Mouse (Mus musculus): ENCODE data around the gene Acaca. TPM values are rescaled to one million over a fixed set of nuclear protein-coding genes. Genes with fewer than 3 reads are reported as not detected.
A peak's percentile ranks its signal among the peaks of the same experiment; 100 is the strongest.

Gene Acaca
- polyA plus RNA-seq, 1 experiment from 2014 or later, result 31.4 TPM

DNA sequence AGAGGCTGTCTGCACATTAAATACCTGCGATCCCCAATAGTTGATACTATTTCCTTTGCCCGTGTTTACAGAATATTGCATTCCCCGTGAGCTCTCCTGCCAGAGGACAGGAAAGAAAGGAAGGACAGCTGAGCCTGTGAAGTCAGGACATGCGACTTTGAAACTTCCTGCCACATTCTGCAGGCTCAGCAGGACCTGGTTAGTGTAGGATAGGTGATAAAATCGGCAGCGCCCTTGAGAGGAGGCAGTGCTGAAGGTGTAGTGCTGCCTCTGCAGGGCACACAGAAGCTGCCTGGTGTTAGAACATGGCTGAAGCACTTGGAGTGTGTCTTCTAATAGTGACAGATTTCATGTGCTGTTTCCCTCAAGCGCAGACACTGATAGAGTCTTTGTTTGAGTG lies 264.1 kb downstream of the Acaca start:
- Histone ChIP-seq H3K4me3 (ENCODE audit: low read depth, low read length) (no peak overlapping the region), H3K4me1 (ENCODE audit: control insufficient read depth, insufficient read depth, low read length) (peaks cover 6% of the 10 kb centered on the region; the same call in 1 of the 2 replicates), H3K27ac (ENCODE audit: low read length) (no peak overlapping the region), H3K4me2 (ENCODE audit: low read length) (no peak overlapping the region), H3K27me3 (ENCODE audit: control insufficient read depth, insufficient read depth, low read depth, low read length) (no peaks in the 10 kb centered on the region), H3K9me3 (replicated peaks; ENCODE audit: control insufficient read depth, low read length, poor library complexity, severe bottlenecking) (no peaks in the 10 kb centered on the region), H3K9ac (ENCODE audit: low read depth, low read length) (no peak overlapping the region), H3K36me3 (ENCODE audit: control insufficient read depth, insufficient read depth, low read length) (no peaks in the 10 kb centered on the region; the same call in 1 of the 2 replicates)
- WGBS, result 81% methylated on average over 7 of the region's 7 CpGs
- no peak for ATAC-seq

- ATAC-seq, result no peak
- H3K9ac ChIP-seq (ENCODE audit: low read depth, low read length), result no peak overlapping the region
- H3K9me3 ChIP-seq (replicated peaks; ENCODE audit: control insufficient read depth, low read length, poor library complexity, severe bottlenecking), result no peaks in the 10 kb centered on the region
- H3K4me1 ChIP-seq (ENCODE audit: control insufficient read depth, insufficient read depth, low read length), result peaks cover 3% of the 10 kb centered on the region; the same call in 1 of the 2 replicates
- H3K4me2 ChIP-seq (ENCODE audit: low read length), result no peak overlapping the region
- H3K4me3 ChIP-seq (ENCODE audit: low read depth, low read length), result no peak overlapping the region
- H3K36me3 ChIP-seq (ENCODE audit: control insufficient read depth, insufficient read depth, low read length), result peaks cover 2% of the 10 kb centered on the region; the same call in 1 of the 2 replicates
- H3K27me3 ChIP-seq (ENCODE audit: control insufficient read depth, insufficient read depth, low read depth, low read length), result no peaks in the 10 kb centered on the region
- no peak overlapping the region for H3K27ac ChIP-seq (ENCODE audit: low read length)
- 67% methylated on average over 1 of the region's 1 CpGs for WGBS
Observed at GRCm38 (mm10) chr11:84395010-84395409, 265.5 kb downstream of the Acaca start.

GRCm38 (mm10) chr11:84406733-84407132 lies 277.3 kb downstream of the Acaca start:
- H3K9ac ChIP-seq (ENCODE audit: low read depth, low read length), result no peak overlapping the region
- no peak overlapping the region for H3K4me3 ChIP-seq (ENCODE audit: low read depth, low read length)
- no peaks in the 10 kb centered on the region for H3K9me3 ChIP-seq (replicated peaks; ENCODE audit: control insufficient read depth, low read length, poor library complexity, severe bottlenecking)
- 95% methylated on average over 4 of the region's 4 CpGs for WGBS
- no peak for ATAC-seq
- no peaks in the 10 kb centered on the region for H3K36me3 ChIP-seq (ENCODE audit: control insufficient read depth, insufficient read depth, low read length)
- no peak overlapping the region for H3K4me2 ChIP-seq (ENCODE audit: low read length)
- no peaks in the 10 kb centered on the region for H3K27me3 ChIP-seq (ENCODE audit: control insufficient read depth, insufficient read depth, low read depth, low read length)
- H3K4me1 ChIP-seq (ENCODE audit: control insufficient read depth, insufficient read depth, low read length), result peaks cover 7% of the 10 kb centered on the region; the same call in 1 of the 2 replicates
- no peak overlapping the region for H3K27ac ChIP-seq (ENCODE audit: low read length)

DNA sequence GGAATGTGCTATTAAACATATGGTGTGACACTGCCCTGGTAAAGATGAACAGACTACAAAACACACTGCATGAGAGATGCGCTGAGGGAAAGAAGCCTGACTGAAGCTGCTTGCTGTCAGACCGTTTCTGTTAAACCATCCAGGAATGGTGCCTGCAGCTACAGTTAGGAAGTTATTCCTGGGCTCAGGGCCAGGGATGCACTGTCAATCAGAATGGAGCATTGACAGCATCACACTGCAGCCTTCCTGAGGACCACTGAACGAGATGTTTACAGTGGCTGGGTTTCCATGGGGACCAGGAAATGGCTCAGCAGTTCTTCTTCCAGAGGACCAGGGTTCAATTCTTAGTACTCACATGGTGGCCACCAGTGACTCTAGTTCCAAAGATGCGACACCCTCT lies 280.9 kb downstream of the Acaca start:
- H3K9ac ChIP-seq (ENCODE audit: low read depth, low read length), result no peak overlapping the region
- H3K27ac ChIP-seq (ENCODE audit: low read length), result no peak overlapping the region

DNA sequence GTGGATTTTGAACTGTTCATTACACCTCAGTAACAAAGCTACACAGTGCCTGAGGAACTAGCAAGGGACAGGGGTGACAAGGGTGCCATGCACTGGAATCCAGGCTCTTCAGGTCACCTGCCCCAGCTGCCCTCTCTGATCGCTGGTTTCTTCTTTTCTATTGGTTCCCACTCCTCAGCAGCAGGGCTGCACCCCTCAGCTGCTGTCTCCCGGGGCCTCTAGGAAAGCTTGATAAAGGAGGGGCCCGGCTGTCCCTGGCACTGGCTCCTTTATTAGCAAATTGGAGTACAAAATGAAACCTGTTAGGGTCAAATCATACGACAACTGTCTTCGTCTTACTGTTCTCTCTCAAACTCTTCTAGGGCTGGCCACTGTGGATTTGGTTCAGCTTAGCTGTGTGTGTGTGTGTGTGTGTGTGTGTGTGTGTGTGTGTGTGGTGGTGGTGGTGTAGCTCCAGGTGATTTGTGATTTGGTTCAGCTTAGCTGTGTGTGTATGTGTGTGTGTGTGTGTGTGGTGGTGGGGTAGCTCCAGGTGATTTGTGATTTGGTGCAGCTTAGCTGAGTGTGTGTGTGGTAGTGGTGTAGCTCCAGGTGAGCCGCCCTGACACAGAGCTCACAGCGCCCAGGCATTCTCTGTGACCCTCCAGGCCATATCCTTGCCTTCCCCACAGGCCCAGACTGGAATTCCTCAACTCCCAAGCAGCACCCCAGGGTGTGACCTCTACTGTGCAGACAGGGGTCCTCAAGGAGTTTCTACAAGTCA lies 281.6 kb downstream of the Acaca start:
- Histone ChIP-seq H3K4me1 (ENCODE audit: control insufficient read depth, insufficient read depth, low read length) (peaks cover 22% of the 10 kb centered on the region), H3K9ac (ENCODE audit: low read depth, low read length) (no peak overlapping the region), H3K27me3 (ENCODE audit: control insufficient read depth, insufficient read depth, low read depth, low read length) (no peaks in the 10 kb centered on the region), H3K27ac (ENCODE audit: low read length) (0 out of 2 replicates have a peak overlapping the region, but pooled peaks have one; percentile 43), H3K9me3 (replicated peaks; ENCODE audit: control insufficient read depth, low read length, poor library complexity, severe bottlenecking) (no peaks in the 10 kb centered on the region), H3K4me2 (ENCODE audit: low read length) (no peak overlapping the region), H3K4me3 (ENCODE audit: low read depth, low read length) (no peak overlapping the region), H3K36me3 (ENCODE audit: control insufficient read depth, insufficient read depth, low read length) (no peaks in the 10 kb centered on the region)
- 61% methylated on average over 7 of the region's 7 CpGs for WGBS
- ATAC-seq, result peak; percentile 34; the same call in 1 of the 2 replicates

More for the DNA sequence above, 280.9 kb downstream of the Acaca start:
- Histone ChIP-seq H3K4me2 (ENCODE audit: low read length) (no peak overlapping the region), H3K9me3 (replicated peaks; ENCODE audit: control insufficient read depth, low read length, poor library complexity, severe bottlenecking) (no peaks in the 10 kb centered on the region), H3K36me3 (ENCODE audit: control insufficient read depth, insufficient read depth, low read length) (no peaks in the 10 kb centered on the region), H3K27me3 (ENCODE audit: control insufficient read depth, insufficient read depth, low read depth, low read length) (no peaks in the 10 kb centered on the region), H3K4me3 (ENCODE audit: low read depth, low read length) (no peak overlapping the region), H3K4me1 (ENCODE audit: control insufficient read depth, insufficient read depth, low read length) (peaks cover 22% of the 10 kb centered on the region)
- ATAC-seq, result peak; percentile 37; the same call in 1 of the 2 replicates
- 47% methylated on average over 4 of the region's 4 CpGs for WGBS

- Histone ChIP-seq H3K4me2 (ENCODE audit: low read length) (no peak overlapping the region), H3K9me3 (replicated peaks; ENCODE audit: control insufficient read depth, low read length, poor library complexity, severe bottlenecking) (no peaks in the 10 kb centered on the region), H3K27ac (ENCODE audit: low read length) (peak overlapping the region; percentile 43; the same call in 1 of the 2 replicates), H3K4me1 (ENCODE audit: control insufficient read depth, insufficient read depth, low read length) (peaks cover 22% of the 10 kb centered on the region), H3K4me3 (ENCODE audit: low read depth, low read length) (no peak overlapping the region), H3K9ac (ENCODE audit: low read depth, low read length) (no peak overlapping the region), H3K27me3 (ENCODE audit: control insufficient read depth, insufficient read depth, low read depth, low read length) (no peaks in the 10 kb centered on the region), H3K36me3 (ENCODE audit: control insufficient read depth, insufficient read depth, low read length) (no peaks in the 10 kb centered on the region)
- ATAC-seq, result no peak
- 61% methylated on average over 7 of the region's 7 CpGs for WGBS
Observed at GRCm38 (mm10) chr11:84411642-84412018, 282.2 kb downstream of the Acaca start.

GRCm38 (mm10) chr11:84412201-84412934 lies 282.9 kb downstream of the Acaca start:
- peak; percentile 43 for ATAC-seq
- no peaks in the 10 kb centered on the region for H3K36me3 ChIP-seq (ENCODE audit: control insufficient read depth, insufficient read depth, low read length)
- peaks cover 22% of the 10 kb centered on the region for H3K4me1 ChIP-seq (ENCODE audit: control insufficient read depth, insufficient read depth, low read length)
- H3K9ac ChIP-seq (ENCODE audit: low read depth, low read length), result no peak overlapping the region
- no peaks in the 10 kb centered on the region for H3K27me3 ChIP-seq (ENCODE audit: control insufficient read depth, insufficient read depth, low read depth, low read length)
- no peaks in the 10 kb centered on the region for H3K9me3 ChIP-seq (replicated peaks; ENCODE audit: control insufficient read depth, low read length, poor library complexity, severe bottlenecking)
- WGBS, result 38% methylated on average over 12 of the region's 12 CpGs
- no peak overlapping the region for H3K4me3 ChIP-seq (ENCODE audit: low read depth, low read length)
- no peak overlapping the region for H3K4me2 ChIP-seq (ENCODE audit: low read length)
- H3K27ac ChIP-seq (ENCODE audit: low read length), result peak overlapping the region; percentile 40; the same call in 1 of the 2 replicates

GRCm38 (mm10) chr11:84413111-84413510 lies 283.6 kb downstream of the Acaca start:
- WGBS, result 29% methylated on average over 6 of the region's 6 CpGs
- Histone ChIP-seq H3K4me2 (ENCODE audit: low read length) (no peak overlapping the region), H3K9me3 (replicated peaks; ENCODE audit: control insufficient read depth, low read length, poor library complexity, severe bottlenecking) (no peaks in the 10 kb centered on the region), H3K27me3 (ENCODE audit: control insufficient read depth, insufficient read depth, low read depth, low read length) (no peaks in the 10 kb centered on the region), H3K27ac (ENCODE audit: low read length) (0 out of 2 replicates have a peak overlapping the region, but pooled peaks have one; percentile 17), H3K36me3 (ENCODE audit: control insufficient read depth, insufficient read depth, low read length) (no peaks in the 10 kb centered on the region), H3K9ac (ENCODE audit: low read depth, low read length) (no peak overlapping the region), H3K4me3 (ENCODE audit: low read depth, low read length) (no peak overlapping the region), H3K4me1 (ENCODE audit: control insufficient read depth, insufficient read depth, low read length) (peaks cover 22% of the 10 kb centered on the region)
- no peak for ATAC-seq

DNA sequence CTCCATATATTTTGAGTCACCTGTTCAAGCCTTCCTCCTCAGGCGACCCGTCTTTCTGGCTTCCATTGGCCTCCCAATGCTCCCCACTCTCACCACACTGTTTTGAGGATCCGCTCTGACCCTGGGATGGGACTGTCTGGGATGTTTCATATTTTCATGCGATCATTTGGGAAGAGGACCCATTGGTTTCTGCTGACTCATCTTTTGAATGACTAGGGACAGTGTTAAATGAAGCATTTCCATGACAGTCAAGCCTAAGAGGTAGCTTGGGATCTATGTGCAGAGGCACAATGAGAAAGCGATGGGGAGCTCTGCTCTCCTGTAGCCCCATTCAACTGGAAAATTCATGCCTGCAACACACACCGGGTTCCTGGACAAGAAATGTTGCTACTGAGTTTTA lies 291.3 kb downstream of the Acaca start:
- Histone ChIP-seq H3K9me3 (replicated peaks; ENCODE audit: control insufficient read depth, low read length, poor library complexity, severe bottlenecking) (no peaks in the 10 kb centered on the region), H3K27me3 (ENCODE audit: control insufficient read depth, insufficient read depth, low read depth, low read length) (no peaks in the 10 kb centered on the region), H3K4me2 (ENCODE audit: low read length) (no peak overlapping the region), H3K36me3 (ENCODE audit: control insufficient read depth, insufficient read depth, low read length) (no peaks in the 10 kb centered on the region), H3K4me3 (ENCODE audit: low read depth, low read length) (no peak overlapping the region), H3K27ac (ENCODE audit: low read length) (no peak overlapping the region), H3K4me1 (ENCODE audit: control insufficient read depth, insufficient read depth, low read length) (peaks cover 15% of the 10 kb centered on the region), H3K9ac (ENCODE audit: low read depth, low read length) (no peak overlapping the region)
- WGBS, result 90% methylated on average over 6 of the region's 6 CpGs
- no peak for ATAC-seq

Data from midbrain, embryonic 16.5 days (tissue).